ENCODE assay signal across 11 mouse cellular contexts in the genomic region with DNA sequence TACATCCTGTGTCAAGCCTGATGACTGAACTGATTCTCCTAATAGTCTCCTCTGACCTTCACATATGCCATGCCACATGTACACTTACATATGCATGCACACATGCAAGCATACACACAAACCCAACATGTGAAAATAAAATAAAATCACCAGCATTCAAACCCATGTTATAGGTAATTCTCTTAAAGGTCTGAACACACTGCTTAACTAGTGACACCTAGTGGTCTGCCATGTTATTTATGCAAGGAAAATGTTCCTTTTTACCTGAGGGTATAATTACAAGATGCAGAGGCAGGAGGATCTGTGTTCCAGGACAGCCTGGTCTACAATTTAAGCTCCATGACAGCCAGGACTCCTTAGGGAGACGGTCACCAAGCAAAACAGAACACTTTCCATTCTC. TPM values are rescaled to one million over a fixed set of nuclear protein-coding genes. Genes with fewer than 3 reads are reported as not detected.
DNase-seq lines count a peak whose midpoint lies in the region; ATAC-seq and TF ChIP-seq lines count a peak whose summit lies in the region.
"Had no signal": no experiment of that assay in that cellular context is flagged by ENCODE, and none has a peak within 500 bp of the region (broad histone marks: within the 10 kb centered on the region; RNA-seq: fewer than 3 reads in every experiment).

No protein-coding gene starts in this region.

- TF ChIP-seq CTCF in thymus, adult 2 months (IDR thresholded peaks at IDR 0.05; ENCODE audit: borderline replicate concordance, control insufficient read depth, extremely low read depth, insufficient read depth, low read length, poor library complexity) = no peak

- 85% methylated on average over 1 of the region's 1 CpGs for WGBS in heart, embryonic 10.5 days
- 88% methylated on average over 1 of the region's 1 CpGs for WGBS in thymus, adult 2 months

- intact Hi-C loops in heart, postnatal 10 days (cut with DNase I) = loop anchor here (1.0 kb wide), 1 partner anchor 89 kb away; no protein-coding TSS in a partner anchor

- no peaks in the 10 kb centered on the region for H3K4me1 ChIP-seq in heart, embryonic 10.5 days
- H3K4me1 ChIP-seq in thymus, adult 2 months (replicated peaks; ENCODE audit: control insufficient read depth, insufficient read depth, low read length) = no peaks in the 10 kb centered on the region
- H3K4me1 ChIP-seq: lung, embryonic 15.5 days had no signal

- peaks cover 79% of the 10 kb centered on the region for H3K36me3 ChIP-seq in heart, embryonic 10.5 days
- H3K36me3 ChIP-seq in thymus, adult 2 months (ENCODE audit: control insufficient read depth, insufficient read depth, low read length) = peaks cover 29% of the 10 kb centered on the region

- H3K4me3 ChIP-seq in heart, embryonic 10.5 days = no peak overlapping the region
- no peak overlapping the region for H3K4me3 ChIP-seq in thymus, adult 2 months (ENCODE audit: control insufficient read depth, insufficient read depth, low read length)
- H3K4me3 ChIP-seq: lung, embryonic 15.5 days had no signal

- no peak overlapping the region for H3K27ac ChIP-seq in heart, embryonic 10.5 days
- H3K27ac ChIP-seq in thymus, adult 2 months (ENCODE audit: control insufficient read depth, insufficient read depth, low read length) = no peak overlapping the region
- H3K27ac ChIP-seq: lung, embryonic 15.5 days had no signal

- no peaks in the 10 kb centered on the region for H3K9me3 ChIP-seq in heart, embryonic 10.5 days
- H3K9me3 ChIP-seq: lung, embryonic 15.5 days had no signal

- DNase-seq in heart, postnatal 10 days = peak; percentile 10 to 25
- no peak for DNase-seq in heart, embryonic 10.5 days (ENCODE audit: low spot score)
- peak; percentile 7 for DNase-seq in thymus, adult 2 months
- DNase-seq in thymus, postnatal 36 days = no peak
- DNase-seq in telencephalon, adult 2 months (ENCODE audit: low read depth, low spot score) = peak; percentile 28
- DNase-seq in adrenal gland, postnatal 10 days = no peak
- DNase-seq: spleen, adult 18-20 months had no signal

- peak; percentile 71 for ATAC-seq in common myeloid progenitor, adult 5-6 weeks (replicated peaks; ENCODE audit: low read depth, poor library complexity, severe bottlenecking)
- ATAC-seq in erythroid progenitor cell, adult 5-6 weeks (replicated peaks; ENCODE audit: low FRiP score, poor library complexity, severe bottlenecking) = no peak

- H3K27me3 ChIP-seq in heart, embryonic 10.5 days (ENCODE audit: insufficient read depth, poor library complexity, severe bottlenecking) = no peaks in the 10 kb centered on the region
- no peaks in the 10 kb centered on the region for H3K27me3 ChIP-seq in thymus, adult 2 months (ENCODE audit: control insufficient read depth, insufficient read depth, low read length)
- H3K27me3 ChIP-seq: lung, embryonic 15.5 days had no signal

- TF ChIP-seq POLR2A in thymus, adult 2 months (IDR thresholded peaks at IDR 0.05; ENCODE audit: control insufficient read depth, extremely low read depth, insufficient read depth, low read length, poor library complexity) = no peak

RNA-seq across cellular contexts. Expression of gene Depdc7, which starts 32.1 kb away (rescaled TPM):
- total RNA-seq in heart, postnatal 10 days (2021) = 1 to 10 TPM in 1 of 2 experiments, under 1 TPM in 1; 0.89 to 1.5 TPM
- polyA plus RNA-seq in heart, embryonic 10.5 days (2016; fragmentation: Nextera tagmentation; extraction: Ambion mirVana) = 3.8 and 5.5 TPM in 2 replicates
- 0.56 and 0.86 TPM in 2 replicates for polyA plus RNA-seq in thymus, adult 2 months (2012; rRNA removed)
- 1.2 and 15.7 TPM in 2 replicates for total RNA-seq in common myeloid progenitor, adult 5-6 weeks (2017)
- total RNA-seq in erythroid progenitor cell, adult 5-6 weeks (2015; ENCODE audit: low replicate concordance) = not detected in 2 replicates
- 0.98 TPM in 1 of 2 replicates, not detected in the other for total RNA-seq in erythroid progenitor cell, adult 5-6 weeks (2017; ENCODE audit: low replicate concordance)
- 1 to 10 TPM; 4.9 TPM for total RNA-seq in adrenal gland, postnatal 10 days (2021)

RNA-seq across cellular contexts. Expression of gene Qser1, which starts 41.8 kb away (rescaled TPM):
- 10 to 100 TPM; 25.1 to 30.1 TPM for total RNA-seq in heart, postnatal 10 days (2021)
- polyA plus RNA-seq in heart, embryonic 10.5 days (2016; fragmentation: Nextera tagmentation; extraction: Ambion mirVana) = 7.4 and 8.3 TPM in 2 replicates
- 7.2 and 8.2 TPM in 2 replicates for polyA plus RNA-seq in thymus, adult 2 months (2012; rRNA removed)
- 17.4 and 29.6 TPM in 2 replicates for total RNA-seq in common myeloid progenitor, adult 5-6 weeks (2017)
- 5.4 and 6.1 TPM in 2 replicates for total RNA-seq in erythroid progenitor cell, adult 5-6 weeks (2015; ENCODE audit: low replicate concordance)
- total RNA-seq in erythroid progenitor cell, adult 5-6 weeks (2017; ENCODE audit: low replicate concordance) = 0.61 and 0.77 TPM in 2 replicates
- total RNA-seq in adrenal gland, postnatal 10 days (2021) = 10 to 100 TPM; 18.9 to 24.9 TPM

RNA-seq across cellular contexts. Expression of gene Pin1rt1, which starts 58.6 kb away (rescaled TPM):
- not detected for total RNA-seq in heart, postnatal 10 days (2021)
- polyA plus RNA-seq in heart, embryonic 10.5 days (2016; fragmentation: Nextera tagmentation; extraction: Ambion mirVana) = not detected in 2 replicates
- not detected in 2 replicates for polyA plus RNA-seq in thymus, adult 2 months (2012; rRNA removed)
- total RNA-seq in common myeloid progenitor, adult 5-6 weeks (2017) = not detected in 2 replicates
- not detected in 2 replicates for total RNA-seq in erythroid progenitor cell, adult 5-6 weeks (2015; ENCODE audit: low replicate concordance)
- total RNA-seq in erythroid progenitor cell, adult 5-6 weeks (2017; ENCODE audit: low replicate concordance) = not detected in 2 replicates
- not detected for total RNA-seq in adrenal gland, postnatal 10 days (2021)
- total RNA-seq: hematopoietic stem cell, adult 5-6 weeks had no signal
- polyA plus RNA-seq: lung, embryonic 15.5 days had no signal

Comparison
In these comparisons a context has a peak if more than half of its experiments do, and no peak if none do; other contexts are left out.
1. DNase-seq: peak in heart, postnatal 10 days (2 of 2), thymus, adult 2 months (single experiment) and telencephalon, adult 2 months (single experiment); none in heart, embryonic 10.5 days (single experiment), thymus, postnatal 36 days (0 of 2) and adrenal gland, postnatal 10 days (single experiment).